Mouse (Mus musculus) intestine, embryonic 16.5 days (tissue): ENCODE measurements around the gene Rnf8. TPM values are rescaled to one million over a fixed set of nuclear protein-coding genes. Genes with fewer than 3 reads are reported as not detected.

ENCODE experiments used
- microRNA-seq: library from miRNA; unstranded; fragments of <30 nt; microRNA quantifications from one replicate; pipeline ENCODE4, GENCODE M21; 2016
- polyA plus RNA-seq: library from polyadenylated mRNA; unstranded; fragments of >200 nt; fragmentation: Nextera tagmentation; extraction: Ambion mirVana; gene quantifications from 2 replicates; pipeline ENCODE4 v1.2.1, GENCODE M21; 2015

The Rnf8 gene
- polyA plus RNA-seq, 1 experiment from 2014 or later: 55.9 TPM

Small RNA genes within 50 kb of the gene (microRNA-seq; reads per million reads assigned to microRNA genes)
- gene Mir7667: not detected

Other genes starting within 250 kb of the Rnf8 start
- 11.8 and 12.8 TPM in 2 replicates for gene Pim1, start 124.0 kb upstream of the Rnf8 start, polyA plus RNA-seq
- gene Gm17657, start 65.2 kb upstream of the Rnf8 start, polyA plus RNA-seq: not detected in 2 replicates
- 12.4 and 12.6 TPM in 2 replicates for gene Tbc1d22b, start 65.0 kb upstream of the Rnf8 start, polyA plus RNA-seq
- gene Tmem217, start 62.4 kb upstream of the Rnf8 start, polyA plus RNA-seq: 0.33 and 0.87 TPM in 2 replicates
- 1.3 and 2.0 TPM in 2 replicates for gene Gm28043, start 86 bp downstream of the Rnf8 start, polyA plus RNA-seq
- 85.9 and 92.7 TPM in 2 replicates for gene Cmtr1, start 45.8 kb downstream of the Rnf8 start, polyA plus RNA-seq
- gene Ccdc167, start 102.3 kb downstream of the Rnf8 start, polyA plus RNA-seq: 10.2 and 12.4 TPM in 2 replicates